Mouse (Mus musculus) thymus, postnatal 10 days (tissue): ENCODE measurements around the gene Thoc5.
A peak's percentile ranks its signal among the peaks of the same experiment; 100 is the strongest.

Experiments used
- DNase-seq, 2 experiments: peaks; one replicate each; pipeline ENCODE4 v3.0.0; 2021; ENCODE audit warnings: low spot score in 2 of 2

The Thoc5 gene

GRCm38 (mm10) chr11:4906231-4906630 is 11.1 kb downstream of the Thoc5 start:
- DNase-seq = no peak

DNA sequence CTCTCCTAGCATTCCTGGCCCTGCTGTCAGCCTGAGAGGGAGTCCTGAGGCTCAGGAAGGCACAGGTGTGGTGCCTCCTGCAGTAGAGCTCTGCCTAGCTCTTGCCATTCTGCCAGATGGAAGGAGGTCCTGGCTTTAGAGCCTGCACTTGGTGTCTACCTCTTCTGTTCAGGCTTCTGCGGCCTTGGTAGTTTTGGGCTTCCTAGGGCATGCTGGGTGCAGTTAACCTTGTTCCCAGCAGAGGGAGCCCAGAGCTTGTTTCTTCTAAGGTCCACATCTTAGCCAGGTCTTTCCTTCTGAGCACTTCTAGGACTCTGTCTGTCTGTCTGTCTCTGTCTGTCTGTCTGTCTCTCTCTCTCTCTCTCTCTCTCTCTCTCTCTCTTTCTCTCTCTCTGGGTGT is 20.9 kb downstream of the Thoc5 start:
- DNase-seq = peak; percentile 6 to 52

DNA sequence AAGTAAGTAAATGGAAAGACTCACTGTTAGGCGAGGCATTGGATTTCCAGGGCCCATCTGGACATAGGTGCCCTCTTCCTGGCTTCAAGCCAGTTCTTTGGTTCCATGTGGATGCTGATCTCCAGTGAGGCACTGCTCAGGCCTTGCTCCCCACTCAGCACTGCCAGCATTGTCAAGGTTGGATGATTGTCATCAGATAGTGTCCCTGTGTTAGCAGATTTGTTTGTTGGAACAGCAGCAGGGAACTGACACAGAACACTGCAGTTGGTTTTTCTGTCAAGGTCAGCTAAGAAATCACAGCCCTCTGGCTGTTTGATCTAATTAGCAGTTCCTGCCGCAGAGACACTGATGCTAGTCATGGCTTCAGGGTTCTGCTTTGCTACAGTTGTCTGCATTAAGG is 26.2 kb downstream of the Thoc5 start:
- DNase-seq = no peak

- DNase-seq = no peak
These were observed 26.6 kb downstream of the Thoc5 start for GRCm38 (mm10) chr11:4921751-4922150.

DNA sequence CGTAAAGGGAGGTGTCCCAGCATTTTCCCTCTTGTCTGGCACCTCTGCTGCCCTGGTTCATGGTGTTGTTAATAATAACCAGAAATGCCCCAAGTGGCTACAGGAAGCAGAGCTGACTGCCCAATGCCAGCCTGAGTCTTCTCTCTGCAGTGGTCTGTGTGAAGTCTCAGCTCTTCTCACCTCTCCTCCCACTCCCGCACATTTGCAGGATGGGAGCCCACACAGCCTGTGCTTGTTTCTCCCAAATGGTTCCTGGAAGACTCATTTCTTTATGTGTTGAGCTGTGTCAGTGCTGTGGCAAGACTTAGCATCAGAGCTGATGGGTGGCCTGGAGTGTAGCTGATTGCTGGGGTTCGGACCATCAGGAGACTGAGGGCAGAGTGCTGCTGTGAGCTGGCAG is 32.1 kb downstream of the Thoc5 start:
- no peak for DNase-seq

DNA sequence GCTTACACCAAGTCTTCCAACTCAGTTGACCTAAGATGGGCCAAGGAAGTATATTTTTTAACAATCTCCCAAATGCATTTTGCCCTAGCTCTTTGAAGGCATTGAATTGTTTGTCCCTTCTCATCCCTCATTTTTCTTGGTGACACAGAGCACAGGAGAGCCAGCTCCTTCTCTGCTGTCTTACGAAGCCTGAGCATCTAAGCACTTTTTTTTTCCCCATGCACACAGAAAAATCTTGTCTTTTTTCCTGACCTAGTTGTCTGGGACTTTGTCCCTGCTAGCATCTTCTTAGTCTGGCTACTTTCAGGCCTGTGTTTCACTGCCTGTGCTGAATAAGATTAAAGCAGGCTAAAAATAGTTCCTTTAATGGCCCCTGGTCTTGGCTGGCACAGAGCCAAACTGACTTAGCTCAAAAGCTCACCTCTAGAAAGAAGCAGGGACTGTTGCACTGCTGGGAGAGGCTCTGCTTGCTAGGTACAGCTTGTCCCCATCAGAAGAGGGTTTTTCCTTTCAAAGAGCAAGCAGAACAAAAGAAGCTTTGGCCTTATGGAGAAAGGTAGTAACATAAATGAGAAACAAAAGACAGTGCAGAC is 36.0 kb downstream of the Thoc5 start:
- no peak for DNase-seq

- no peak for DNase-seq
These were observed 41.1 kb downstream of the Thoc5 start for GRCm38 (mm10) chr11:4936243-4936642.

- DNase-seq = peak; percentile 3 to 4
These were observed 51.4 kb downstream of the Thoc5 start for GRCm38 (mm10) chr11:4946530-4946929.

- DNase-seq = peak; percentile 62 to 74
These were observed 52.1 kb downstream of the Thoc5 start for GRCm38 (mm10) chr11:4946947-4947812.

- DNase-seq = peak; percentile 5 to 9
These were observed 52.7 kb downstream of the Thoc5 start, which contains the start of gene Nefh for GRCm38 (mm10) chr11:4947813-4948174. Nefh (minus strand) TSS chr11:4948064.

- DNase-seq = no peak
These were observed 53.7 kb downstream of the Thoc5 start for GRCm38 (mm10) chr11:4948792-4949191.

- DNase-seq = peak in 1 of 2 experiments; percentile 46
These were observed 54.3 kb downstream of the Thoc5 start for GRCm38 (mm10) chr11:4949256-4950044.

DNA sequence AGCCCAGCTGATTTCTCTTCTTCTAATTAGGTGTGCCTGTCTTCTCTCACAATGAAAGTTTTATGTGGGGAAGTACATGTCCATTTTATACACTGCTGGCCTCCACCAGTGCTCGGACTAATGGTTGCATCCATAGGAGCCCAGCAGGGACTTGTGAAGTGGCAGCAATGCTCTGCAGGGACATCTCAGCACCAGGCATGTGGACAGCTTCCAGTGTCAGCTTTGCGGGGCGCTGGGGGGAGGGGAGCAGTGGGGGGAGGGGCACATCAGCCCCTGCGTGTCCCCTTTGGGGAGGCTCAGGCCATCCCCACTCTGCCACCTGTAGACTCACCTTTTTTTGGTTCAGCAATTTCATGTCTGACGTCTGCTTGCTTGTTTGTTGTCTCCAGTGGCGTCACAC is 58.3 kb downstream of the Thoc5 start:
- DNase-seq = no peak

DNA sequence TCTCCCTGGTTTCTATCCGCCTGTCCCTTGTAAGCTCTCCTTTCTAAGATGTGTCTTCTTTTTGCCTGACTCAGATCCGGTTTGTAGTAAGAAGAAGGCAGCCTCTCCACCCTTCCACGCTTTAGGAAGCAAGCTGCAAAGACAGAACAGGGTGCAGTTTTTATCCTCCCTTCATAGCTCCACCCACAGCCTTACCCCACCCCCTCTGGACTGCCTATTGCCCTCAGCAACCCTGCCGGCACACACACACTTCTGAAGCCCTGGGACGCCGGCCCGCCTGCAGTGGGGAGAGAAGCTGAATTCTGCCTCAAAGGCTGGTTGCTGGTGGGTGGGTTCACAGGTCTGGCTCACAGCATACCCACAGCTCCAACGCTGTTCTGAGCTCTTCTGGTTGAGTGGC is 58.8 kb downstream of the Thoc5 start:
- DNase-seq = no peak

- no peak for DNase-seq
These were observed 68.1 kb downstream of the Thoc5 start for GRCm38 (mm10) chr11:4963099-4963808.

DNA sequence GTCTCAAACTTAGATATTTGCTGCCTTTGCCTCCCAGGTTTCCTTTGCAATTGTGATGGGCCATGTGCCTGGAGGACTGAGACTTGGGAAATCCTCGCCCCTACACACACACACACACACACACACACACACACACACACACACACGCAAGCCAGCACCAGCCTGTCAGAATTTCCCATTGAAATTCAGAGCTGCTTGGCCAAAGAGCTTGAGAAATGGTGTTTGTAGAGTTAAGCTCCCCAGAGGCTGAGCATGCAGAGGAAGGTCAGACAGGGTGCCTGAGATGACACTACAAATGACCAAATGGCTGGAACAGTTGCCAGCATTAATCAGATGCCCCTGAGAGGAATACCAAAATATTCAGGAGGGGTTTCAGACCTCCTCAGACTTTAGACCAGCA is 71.2 kb downstream of the Thoc5 start:
- no peak for DNase-seq

DNA sequence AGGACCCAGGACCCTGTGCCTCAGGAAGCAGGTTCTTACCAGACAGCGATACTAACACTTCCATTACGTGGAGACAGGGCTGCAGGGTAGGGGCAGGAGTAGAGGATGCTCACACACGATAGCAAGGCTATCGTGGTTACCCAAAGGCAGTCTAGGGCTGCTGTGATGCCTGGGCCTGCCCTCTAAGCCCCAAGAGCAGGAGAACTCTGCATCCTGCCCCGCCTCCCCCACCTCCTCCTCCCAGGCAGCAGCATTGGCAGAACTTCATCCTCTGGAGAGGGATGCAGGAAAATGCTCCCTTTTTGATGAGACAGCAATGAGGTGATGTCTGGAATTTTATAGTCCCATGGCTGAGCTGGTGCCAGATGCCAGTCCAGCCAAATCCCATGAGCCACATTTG is 71.8 kb downstream of the Thoc5 start:
- no peak for DNase-seq

DNA sequence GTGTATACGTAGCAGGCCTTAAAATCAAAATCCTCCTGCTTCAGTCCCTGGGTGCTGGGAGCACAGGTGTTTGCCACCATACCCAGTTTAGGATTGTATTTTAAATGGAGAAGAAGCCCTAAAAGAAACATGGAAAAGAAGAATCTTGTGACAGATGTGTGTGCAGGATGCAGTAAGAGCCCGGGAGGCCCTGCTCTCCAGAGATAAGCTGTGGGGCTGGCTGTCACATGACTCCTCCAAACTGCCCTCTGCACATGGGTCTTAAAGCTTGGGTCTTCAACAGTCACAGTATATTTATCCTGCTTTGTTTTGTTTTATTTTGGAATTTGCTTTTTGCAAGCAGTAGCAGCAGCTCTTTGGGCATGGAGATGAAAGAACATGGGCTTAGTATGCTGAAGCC is 72.4 kb downstream of the Thoc5 start:
- DNase-seq = no peak

DNA sequence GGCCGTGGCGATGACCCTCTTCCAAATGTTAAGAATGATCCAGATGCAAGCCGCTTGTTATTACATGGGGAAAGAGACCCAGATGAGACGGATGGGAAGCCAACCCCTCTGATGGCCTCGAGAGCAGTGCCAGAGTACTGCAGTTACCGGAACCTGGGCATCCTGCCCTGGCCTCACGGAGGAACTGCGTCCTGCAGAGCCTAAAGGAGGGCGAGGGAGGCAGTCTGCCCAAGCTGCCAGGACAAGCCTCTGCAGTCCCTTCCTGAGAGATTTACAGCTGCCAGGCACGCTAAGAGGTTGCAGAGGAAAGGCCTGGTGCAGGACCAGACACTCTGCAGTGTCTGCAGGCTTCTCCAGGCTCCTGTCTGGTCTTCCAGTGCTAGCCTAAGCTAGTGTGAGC is 73.3 kb downstream of the Thoc5 start:
- no peak for DNase-seq

DNA sequence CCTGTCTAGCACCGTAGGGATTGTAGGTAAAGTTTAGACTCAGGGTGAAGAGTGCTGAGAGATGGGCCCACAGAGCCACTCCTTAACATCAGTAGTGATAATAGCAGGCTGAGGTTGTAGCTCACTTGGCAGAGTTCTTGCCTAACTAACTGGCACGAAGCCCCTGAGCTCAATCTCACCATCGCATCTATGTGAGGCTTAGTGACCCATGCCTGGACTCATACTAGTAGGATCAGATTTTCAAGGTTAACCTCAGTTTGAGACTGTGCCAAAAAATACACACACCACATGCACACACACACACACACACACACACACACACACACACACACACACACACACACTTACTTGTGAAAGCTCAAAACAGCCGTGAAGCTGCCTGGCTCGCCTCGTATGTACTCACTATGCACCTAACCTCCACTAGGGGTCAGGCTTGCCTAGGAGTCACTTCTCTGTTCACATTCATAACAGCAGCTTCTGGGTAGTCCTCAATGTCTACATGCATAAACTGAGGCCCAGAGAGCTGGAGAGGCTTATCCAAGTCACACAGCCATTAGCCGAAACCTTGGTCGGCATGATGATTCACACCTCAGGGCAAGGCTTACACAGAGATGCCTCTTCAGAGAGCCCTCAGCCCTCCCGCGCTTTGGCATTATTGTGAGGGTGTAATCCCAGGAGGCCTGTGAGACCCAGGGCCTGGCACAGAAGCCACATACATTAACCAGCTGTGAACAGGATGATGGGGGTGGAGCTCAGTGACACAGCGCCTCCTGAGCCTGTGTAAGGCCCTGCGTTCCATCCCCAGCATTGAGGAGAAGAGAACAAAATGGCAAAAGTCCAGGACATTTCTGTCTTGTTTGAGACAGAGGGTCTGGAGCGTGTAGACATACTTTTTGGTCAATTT is 78.1 kb downstream of the Thoc5 start:
- DNase-seq = peak; percentile 9 to 58

GRCm38 (mm10) chr11:4973871-4974256 is 78.7 kb downstream of the Thoc5 start:
- no peak for DNase-seq
